Mouse (Mus musculus): Measurements from ENCODE around the gene Pla2g4a.

DNA sequence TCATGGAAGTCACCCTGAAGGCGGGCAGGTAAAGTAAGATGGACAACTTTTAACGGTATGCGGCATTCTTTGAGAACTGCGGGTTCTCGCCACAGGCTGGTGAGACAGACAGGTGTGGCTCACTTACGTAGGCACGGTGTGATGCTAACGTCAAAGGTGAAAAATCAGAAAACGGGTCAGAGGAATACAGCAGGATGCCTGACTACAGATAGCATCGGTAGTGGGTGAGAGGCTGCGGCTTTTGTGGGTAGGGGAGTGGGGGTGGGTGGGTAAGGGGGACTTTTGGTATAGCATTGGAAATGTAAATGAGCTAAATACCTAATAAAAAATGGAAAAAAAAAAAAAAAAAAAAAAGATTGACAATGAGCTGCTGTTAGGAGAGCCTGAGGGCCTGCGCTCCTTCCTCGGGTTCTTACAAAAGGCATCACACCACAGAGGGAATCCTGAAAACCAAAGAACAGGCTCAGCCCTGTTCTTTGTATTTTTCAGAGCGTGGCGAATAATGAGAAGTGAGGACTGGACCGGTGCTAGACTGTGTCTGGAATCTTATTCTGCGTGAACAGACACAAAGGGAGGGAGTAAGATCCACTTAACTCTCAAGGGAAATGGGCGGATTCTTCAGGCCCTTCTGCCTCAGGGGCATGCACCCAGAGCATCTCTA is 49.0 kb upstream of the Pla2g4a start:
- TF ChIP-seq CTCF (conservative IDR thresholded peaks at IDR 0.05; ENCODE audit: low read length) = no peak
- no peak for TF ChIP-seq NANOG (IDR thresholded peaks at IDR 0.05; ENCODE audit: borderline replicate concordance, low read length)
- TF ChIP-seq POU5F1 (IDR thresholded peaks at IDR 0.05; ENCODE audit: borderline replicate concordance, low read length) = no peak

Data from E14TG2a.4 (cell line).